Mouse (Mus musculus) heart, postnatal 0 days (tissue): ENCODE data around the gene Ush1g. TPM values are rescaled to one million over a fixed set of nuclear protein-coding genes. Genes with fewer than 3 reads are reported as not detected.

Source experiments
- ATAC-seq: fragments of 200-750 bp; cut with Nextera tagmentation; 2 replicates; pipeline ENCODE4 v1.8.0; 2017; ENCODE audit warnings: low read depth, moderate number of reproducible peaks, moderate library complexity; ENCODE audit not compliant: insufficient read depth
- DNase-seq: peaks from one replicate; pipeline ENCODE4 v3.0.0-alpha.2; 2016; ENCODE audit warnings: low spot score
- H3K27ac ChIP-seq: fragments of 300-500 bp; sonication (generic); 2 replicates; pipeline ENCODE4 v1.5.1; 2014; ENCODE audit warnings: low read depth, mild to moderate bottlenecking
- H3K27me3 ChIP-seq: fragments of 300-500 bp; sonication (generic); 2 replicates; pipeline ENCODE4 v1.6.1; 2014; ENCODE audit warnings: low read length, mixed read lengths; ENCODE audit not compliant: control insufficient read depth, insufficient read depth
- H3K36me3 ChIP-seq: fragments of 300-500 bp; sonication (generic); replicated peaks from 2 replicates; pipeline ENCODE4 v1.6.1; 2014; ENCODE audit warnings: low read length, mixed read lengths; ENCODE audit not compliant: control insufficient read depth, insufficient read depth
- H3K4me1 ChIP-seq: fragments of 300-500 bp; sonication (generic); 2 replicates; pipeline ENCODE4 v1.6.1; 2014; ENCODE audit warnings: antibody characterized with exemption; ENCODE audit not compliant: control insufficient read depth, insufficient read depth
- H3K4me2 ChIP-seq: fragments of 300-500 bp; sonication (generic); 2 replicates; pipeline ENCODE4 v1.6.1; 2014; ENCODE audit warnings: low read depth, mild to moderate bottlenecking, low read length, moderate library complexity
- H3K4me3 ChIP-seq: fragments of 300-500 bp; sonication (generic); 2 replicates; pipeline ENCODE4 v1.5.1; 2014; ENCODE audit warnings: low read depth, low read length
- H3K9ac ChIP-seq: fragments of 300-500 bp; sonication (generic); replicated peaks from 2 replicates; pipeline ENCODE4 v1.6.1; 2014; ENCODE audit warnings: low read depth, low read length, mixed read lengths
- H3K9me3 ChIP-seq: fragments of 300-500 bp; sonication (generic); replicated peaks from 2 replicates; pipeline ENCODE4 v1.6.1; 2016; ENCODE audit warnings: low read length; ENCODE audit not compliant: control insufficient read depth
- CTCF ChIP-seq: IDR thresholded peaks from 2 replicates; pipeline ENCODE4 v1.5.1; 2016; ENCODE audit warnings: antibody characterized with exemption, control low read depth, low read depth
- EP300 ChIP-seq: IDR thresholded peaks from 2 replicates; pipeline ENCODE4 v1.6.1; 2016; ENCODE audit warnings: antibody characterized with exemption, low read depth
- WGBS: fragments of 180-500 bp; shearing (Covaris S2); extraction: QIAGEN DNeasy Blood & Tissue Kit; methylation state at CpG from one replicate; pipeline ENCODE4 v1.1.7; 2014; 5-methylcytosine and 5-hydroxymethylcytosine counted together
- polyA plus RNA-seq: library from polyadenylated mRNA; unstranded; fragments of >200 nt; fragmentation: Nextera tagmentation; extraction: Ambion mirVana; gene quantifications from 2 replicates; pipeline ENCODE4 v1.2.1, GENCODE M21; 2015
- total RNA-seq: library from RNA; depleted of rRNA; stranded (reverse); fragments of >200 nt; gene quantifications from 2 replicates; pipeline ENCODE4 v1.2.3, GENCODE M21; 2014; ENCODE audit warnings: low replicate concordance

Gene Ush1g
- total and polyA plus RNA-seq, 2 experiments from 2014 or later = 0.03 TPM; not detected in 1

DNA sequence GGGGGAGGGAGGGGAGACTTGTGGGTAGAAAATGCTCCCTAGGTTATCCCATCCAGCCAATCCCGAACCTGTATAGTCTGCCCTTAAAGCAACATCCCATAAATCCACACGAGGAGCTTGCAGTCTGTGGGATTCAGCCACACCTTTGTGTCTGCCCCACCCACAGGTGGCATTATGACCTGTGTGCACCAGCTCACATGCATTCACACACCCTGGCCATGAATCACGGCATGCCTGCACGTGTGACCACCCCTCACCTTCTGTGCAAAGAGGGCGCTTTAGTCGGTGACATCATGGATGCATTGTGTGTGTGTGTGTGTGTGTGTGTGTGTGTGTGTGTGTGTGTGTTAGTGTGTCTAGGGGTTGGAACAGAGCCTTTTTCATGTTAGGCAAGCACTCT is 20.0 kb upstream of the Ush1g start:
- no peak overlapping the region for H3K9ac ChIP-seq
- H3K27ac ChIP-seq = no peak overlapping the region
- H3K27me3 ChIP-seq = peaks cover 45% of the 10 kb centered on the region
- H3K4me1 ChIP-seq = no peaks in the 10 kb centered on the region
- no peak overlapping the region for H3K4me2 ChIP-seq
- no peak for TF ChIP-seq CTCF
- no peak for TF ChIP-seq EP300
- no peak for ATAC-seq
- H3K4me3 ChIP-seq = no peak overlapping the region
- 59% methylated on average over 6 of the region's 6 CpGs for WGBS
- H3K36me3 ChIP-seq = no peaks in the 10 kb centered on the region
- DNase-seq = no peak
- H3K9me3 ChIP-seq = no peaks in the 10 kb centered on the region

DNA sequence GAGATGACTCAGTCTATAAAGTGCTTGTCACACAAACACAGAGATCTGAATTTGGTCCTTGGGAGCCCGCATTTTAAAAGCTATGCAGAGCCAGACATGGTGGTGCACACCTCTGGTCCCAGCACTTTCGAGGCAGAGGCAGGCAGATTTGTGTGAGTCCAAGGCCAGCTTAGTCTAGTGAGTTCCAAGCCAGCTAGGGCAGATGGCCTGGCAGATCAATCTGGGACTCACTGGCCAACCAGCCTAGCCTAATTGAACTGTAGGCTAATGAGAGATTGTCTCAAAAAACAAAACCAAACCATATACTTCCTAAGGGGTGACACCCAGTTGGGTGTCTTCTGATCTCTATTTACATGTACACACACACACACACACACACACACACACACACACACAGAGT is 19.4 kb upstream of the Ush1g start:
- Histone ChIP-seq H3K27me3 (peaks cover 50% of the 10 kb centered on the region), H3K27ac (no peak overlapping the region), H3K9me3 (no peaks in the 10 kb centered on the region), H3K4me3 (no peak overlapping the region), H3K4me1 (no peaks in the 10 kb centered on the region), H3K9ac (no peak overlapping the region), H3K4me2 (no peak overlapping the region), H3K36me3 (no peaks in the 10 kb centered on the region)
- no peak for DNase-seq
- no peak for ATAC-seq
- WGBS = 43% methylated on average over 2 of the region's 2 CpGs
- TF ChIP-seq EP300 = no peak
- no peak for TF ChIP-seq CTCF

DNA sequence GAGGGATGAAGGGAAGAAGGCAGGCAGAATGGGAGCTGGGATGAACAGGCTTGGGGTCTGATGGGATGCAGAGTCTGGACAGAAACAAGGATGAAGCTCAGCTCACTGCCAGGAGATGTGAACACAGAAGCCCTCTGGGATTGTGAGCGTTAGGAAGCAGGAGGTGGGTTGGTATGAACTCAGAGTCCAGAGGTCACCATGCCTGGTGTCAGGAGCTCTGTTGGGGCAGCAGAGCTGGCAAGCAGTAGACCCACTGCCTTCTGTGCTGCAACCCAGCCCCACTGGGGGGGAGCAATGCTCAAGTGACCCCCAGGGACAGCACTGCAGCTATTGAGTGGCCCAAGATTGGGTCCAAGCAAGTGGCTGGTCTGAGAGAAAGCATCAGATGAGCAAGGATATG is 16.0 kb upstream of the Ush1g start:
- no peaks in the 10 kb centered on the region for H3K9me3 ChIP-seq
- no peaks in the 10 kb centered on the region for H3K4me1 ChIP-seq
- H3K9ac ChIP-seq = no peak overlapping the region
- H3K36me3 ChIP-seq = no peaks in the 10 kb centered on the region
- TF ChIP-seq EP300 (no peak), CTCF (no peak)
- H3K4me2 ChIP-seq = no peak overlapping the region
- H3K27ac ChIP-seq = no peak overlapping the region
- 33% methylated on average over 1 of the region's 1 CpGs for WGBS
- ATAC-seq (no peak), DNase-seq (no peak)
- no peak overlapping the region for H3K4me3 ChIP-seq
- H3K27me3 ChIP-seq = peaks cover 62% of the 10 kb centered on the region

DNA sequence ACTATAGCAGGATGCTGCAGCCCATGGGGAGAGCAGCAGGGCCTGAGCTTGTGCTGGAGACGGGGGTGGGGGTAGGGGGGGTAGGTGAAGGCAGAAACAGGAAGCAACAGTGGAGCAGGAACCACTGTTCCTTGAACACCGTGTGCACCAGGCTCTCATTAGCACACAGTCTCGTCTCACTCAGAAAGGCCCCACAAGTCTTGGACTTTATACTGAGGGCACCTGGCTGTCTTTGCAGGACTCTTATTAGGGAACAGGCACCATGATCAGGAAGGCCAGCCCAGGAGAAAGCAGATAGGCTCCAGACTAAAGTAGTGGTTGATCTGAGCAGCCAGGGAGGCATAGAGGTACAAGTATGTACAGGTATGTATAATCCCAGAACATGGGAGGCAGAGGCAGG is 15.5 kb upstream of the Ush1g start:
- TF ChIP-seq EP300 = no peak
- no peak for TF ChIP-seq CTCF
- H3K36me3 ChIP-seq = no peaks in the 10 kb centered on the region
- H3K27ac ChIP-seq = no peak overlapping the region
- H3K4me3 ChIP-seq = no peak overlapping the region
- WGBS = 35% methylated on average over 3 of the region's 3 CpGs
- peaks cover 67% of the 10 kb centered on the region for H3K27me3 ChIP-seq
- ATAC-seq (no peak), DNase-seq (no peak)
- H3K4me2 ChIP-seq = no peak overlapping the region
- no peaks in the 10 kb centered on the region for H3K9me3 ChIP-seq
- no peak overlapping the region for H3K9ac ChIP-seq
- H3K4me1 ChIP-seq = no peaks in the 10 kb centered on the region

DNA sequence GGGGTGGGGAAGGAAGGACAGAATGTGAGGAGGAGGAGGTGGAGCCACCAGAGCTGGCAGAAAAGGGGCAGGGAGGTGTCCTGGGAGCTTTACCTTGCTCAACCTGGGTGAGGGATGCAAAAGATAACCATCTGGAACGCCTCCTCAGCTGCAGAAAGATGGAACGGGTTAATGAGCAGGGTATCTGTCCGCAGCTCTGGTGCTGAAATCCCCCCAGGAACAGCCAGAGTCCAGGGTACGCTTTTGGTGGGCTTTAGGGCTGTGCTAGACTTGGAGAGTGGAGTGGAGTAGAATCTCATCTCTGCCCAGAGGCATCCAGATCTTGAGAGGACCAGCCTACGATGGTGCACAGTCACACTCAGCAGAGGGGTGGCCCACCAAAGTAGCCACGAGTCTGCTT is 14.3 kb upstream of the Ush1g start:
- Histone ChIP-seq H3K36me3 (no peaks in the 10 kb centered on the region), H3K4me3 (no peak overlapping the region), H3K27me3 (peaks cover 79% of the 10 kb centered on the region), H3K9ac (no peak overlapping the region), H3K4me1 (no peaks in the 10 kb centered on the region), H3K4me2 (no peak overlapping the region), H3K9me3 (no peaks in the 10 kb centered on the region), H3K27ac (no peak overlapping the region)
- TF ChIP-seq CTCF (no peak), EP300 (no peak)
- no peak for ATAC-seq
- no peak for DNase-seq
- 9% methylated on average over 6 of the region's 6 CpGs for WGBS

DNA sequence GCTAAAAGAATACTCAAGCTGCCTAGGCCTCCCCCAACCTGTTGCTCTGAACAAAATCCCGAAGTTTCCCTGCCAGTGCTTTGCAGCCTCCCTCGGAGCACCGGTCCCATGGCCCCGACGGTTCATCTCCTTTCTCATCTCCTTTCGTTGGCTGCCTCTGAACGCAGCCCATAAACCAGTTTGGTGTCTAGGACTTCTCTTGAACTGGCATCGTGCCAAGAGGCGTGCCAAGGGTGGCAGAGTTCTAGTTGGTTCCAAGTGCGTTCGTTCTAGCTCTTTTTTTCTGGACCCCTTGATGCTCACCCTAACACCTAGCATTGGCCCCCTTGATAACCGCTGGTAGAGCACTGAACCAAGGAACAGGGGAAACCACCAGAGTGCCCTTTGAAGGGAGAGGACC is 13.4 kb upstream of the Ush1g start:
- Histone ChIP-seq H3K36me3 (no peaks in the 10 kb centered on the region), H3K27ac (no peak overlapping the region), H3K4me2 (no peak overlapping the region), H3K4me3 (no peak overlapping the region), H3K4me1 (no peaks in the 10 kb centered on the region), H3K9me3 (no peaks in the 10 kb centered on the region), H3K27me3 (peaks cover 82% of the 10 kb centered on the region), H3K9ac (no peak overlapping the region)
- WGBS = 52% methylated on average over 12 of the region's 12 CpGs
- no peak for TF ChIP-seq CTCF
- TF ChIP-seq EP300 = no peak
- ATAC-seq = no peak
- no peak for DNase-seq
